Mouse (Mus musculus) heart, embryonic 11.5 days (tissue): Measurements from ENCODE around the gene Bloc1s2. TPM values are rescaled to one million over a fixed set of nuclear protein-coding genes. Genes with fewer than 3 reads are reported as not detected.

Experiments
- ATAC-seq: fragments of 200-750 bp; cut with Nextera tagmentation; replicated peaks from 2 replicates; pipeline ENCODE4 v1.8.0; 2017; ENCODE audit warnings: moderate library complexity; ENCODE audit not compliant: insufficient number of reproducible peaks, low FRiP score, low TSS enrichment
- H3K27ac ChIP-seq: fragments of 300-500 bp; sonication (generic); 2 replicates; pipeline ENCODE4 v1.5.1; 2014; ENCODE audit warnings: mild to moderate bottlenecking, low read depth, low read length
- H3K27me3 ChIP-seq: fragments of 300-500 bp; sonication (generic); 2 replicates; pipeline ENCODE4 v1.6.1; 2014; ENCODE audit warnings: mild to moderate bottlenecking, low read length, mixed read lengths; ENCODE audit not compliant: control insufficient read depth, insufficient read depth
- H3K36me3 ChIP-seq: fragments of 300-500 bp; sonication (generic); 2 replicates; pipeline ENCODE4 v1.6.1; 2014; ENCODE audit warnings: mild to moderate bottlenecking, low read length, moderate library complexity, mixed read lengths; ENCODE audit not compliant: control insufficient read depth, insufficient read depth
- H3K4me1 ChIP-seq: fragments of 300-500 bp; sonication (generic); 2 replicates; pipeline ENCODE4 v1.6.1; 2014; ENCODE audit warnings: low read length; ENCODE audit not compliant: control insufficient read depth, insufficient read depth
- H3K4me2 ChIP-seq: fragments of 300-500 bp; sonication (generic); 2 replicates; pipeline ENCODE4 v1.6.1; 2014; ENCODE audit warnings: mild to moderate bottlenecking, moderate library complexity
- H3K4me3 ChIP-seq: fragments of 300-500 bp; sonication (generic); 2 replicates; pipeline ENCODE4 v1.5.1; 2014; ENCODE audit warnings: low read depth, low read length
- H3K9ac ChIP-seq: fragments of 300-500 bp; sonication (generic); 2 replicates; pipeline ENCODE4 v1.6.1; 2014; ENCODE audit warnings: mild to moderate bottlenecking, low read depth, low read length, moderate library complexity
- H3K9me3 ChIP-seq: fragments of 300-500 bp; sonication (generic); replicated peaks from 2 replicates; pipeline ENCODE4 v1.6.1; 2016; ENCODE audit warnings: low read length; ENCODE audit not compliant: control insufficient read depth
- polyA plus RNA-seq: library from polyadenylated mRNA; unstranded; fragments of >200 nt; fragmentation: Nextera tagmentation; extraction: Ambion mirVana; gene quantifications from 2 replicates; pipeline ENCODE4 v1.2.1, GENCODE M21; 2014

Bloc1s2 gene
- polyA plus RNA-seq, 1 experiment from 2014 or later = 76.0 TPM

- Histone ChIP-seq H3K27me3 (no peaks in the 10 kb centered on the region), H3K9ac (no peak overlapping the region), H3K4me1 (no peaks in the 10 kb centered on the region), H3K27ac (no peak overlapping the region), H3K9me3 (no peaks in the 10 kb centered on the region), H3K4me2 (no peak overlapping the region), H3K36me3 (peaks cover 13% of the 10 kb centered on the region), H3K4me3 (no peak overlapping the region)
- ATAC-seq = no peak
These were observed 45.4 kb downstream of the Bloc1s2 start for GRCm38 (mm10) chr19:44100840-44101239.

Other genes starting within 250 kb of the Bloc1s2 start
- 11.4 and 11.7 TPM in 2 replicates for gene Dnmbp, start 206.3 kb downstream of the Bloc1s2 start, polyA plus RNA-seq
- 0.77 and 2.0 TPM in 2 replicates for gene Cpn1, start 159.9 kb downstream of the Bloc1s2 start, polyA plus RNA-seq
- gene Cyp2c23, start 117.2 kb downstream of the Bloc1s2 start, polyA plus RNA-seq = 0.20 TPM in 1 of 2 replicates, not detected in the other
- 14.4 and 16.2 TPM in 2 replicates for gene Erlin1, start 76.7 kb downstream of the Bloc1s2 start, polyA plus RNA-seq
- gene Chuk, start 39.0 kb downstream of the Bloc1s2 start, polyA plus RNA-seq = 31.8 and 38.9 TPM in 2 replicates
- gene Cwf19l1, start 10.6 kb downstream of the Bloc1s2 start, polyA plus RNA-seq = 22.4 and 26.1 TPM in 2 replicates
- not detected in 2 replicates for gene Pkd2l1, start 46.0 kb upstream of the Bloc1s2 start, polyA plus RNA-seq
- 0.21 TPM in 1 of 2 replicates, not detected in the other for gene Scd3, start 56.8 kb upstream of the Bloc1s2 start, polyA plus RNA-seq
- 150 and 188 TPM in 2 replicates for gene Scd2, start 147.2 kb upstream of the Bloc1s2 start, polyA plus RNA-seq
- gene Scd4, start 186.6 kb upstream of the Bloc1s2 start, polyA plus RNA-seq = 0.11 and 0.18 TPM in 2 replicates